Mouse (Mus musculus) spleen, adult 2 months (tissue): ENCODE measurements around the gene Snai1.

Experiments used
- CTCF ChIP-seq: fragments of 200-500 bp; IDR thresholded peaks from 2 replicates; pipeline ENCODE4 v1.5.1; 2011; ENCODE audit warnings: mild to moderate bottlenecking, inconsistent platforms; ENCODE audit not compliant: insufficient read depth, insufficient read length, insufficient replicate concordance; ENCODE audit errors: extremely low read depth
- POLR2A ChIP-seq: fragments of 200-500 bp; IDR thresholded peaks from 2 replicates; pipeline ENCODE4 v1.6.1; 2011; ENCODE audit warnings: low read depth, low read length, inconsistent platforms

GRCm38 (mm10) chr2:167539536-167540476, 1.8 kb downstream of the Snai1 start:
- TF ChIP-seq POLR2A (no peak), CTCF (no peak)
